Comparison of ENCODE assay signal across 23 mouse cellular contexts in the genomic region with DNA sequence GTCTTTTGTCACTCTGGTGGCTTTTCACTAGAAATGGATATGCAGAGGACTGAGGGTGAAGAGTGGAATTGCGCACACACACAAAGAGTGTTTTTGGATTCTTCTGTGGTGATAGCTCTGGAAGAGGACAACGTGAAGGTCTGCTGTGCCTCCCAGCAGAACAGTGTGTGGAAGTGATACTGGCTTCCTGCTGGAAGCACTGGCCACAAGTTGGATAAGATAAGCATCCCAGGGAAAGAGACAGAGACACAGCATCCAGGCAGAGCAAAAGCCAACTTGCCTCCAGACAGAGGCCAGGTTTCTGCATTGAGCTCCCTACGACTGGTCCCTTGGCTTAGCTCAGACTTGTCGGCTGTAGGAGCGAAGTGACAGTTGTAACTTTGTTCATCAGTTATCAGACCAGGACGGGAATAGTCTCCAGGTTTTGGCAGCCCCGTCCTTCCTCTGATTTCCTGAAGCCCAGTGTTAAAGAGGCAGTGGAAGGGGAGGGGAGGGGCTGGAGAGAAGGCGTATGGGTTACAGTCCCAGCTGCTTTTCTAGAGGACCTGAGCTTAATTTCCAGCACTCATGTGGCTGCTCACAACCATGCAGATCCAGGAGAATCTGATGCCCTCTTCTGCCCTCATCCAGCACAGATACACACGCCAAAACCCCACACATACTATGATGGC.
A peak's percentile ranks its signal among the peaks of the same experiment; 100 is the strongest.
DNase-seq lines count a peak whose midpoint lies in the region; ATAC-seq and TF ChIP-seq lines count a peak whose summit lies in the region.
"Had no signal": no experiment of that assay in that cellular context is flagged by ENCODE, and none has a peak within 500 bp of the region (broad histone marks: within the 10 kb centered on the region; RNA-seq: fewer than 3 reads in every experiment).

No protein-coding gene starts in this region.

- H3K4me1 ChIP-seq in lung, embryonic 14.5 days (ENCODE audit: insufficient read depth), result peaks cover 4% of the 10 kb centered on the region; the same call in 1 of the 2 replicates
- H3K4me1 ChIP-seq in heart, embryonic 12.5 days (replicated peaks), result peaks cover 19% of the 10 kb centered on the region
- H3K4me1 ChIP-seq: forebrain, embryonic 12.5 days; midbrain, embryonic 12.5 days had no signal

- no peaks in the 10 kb centered on the region for H3K36me3 ChIP-seq in lung, embryonic 14.5 days (ENCODE audit: insufficient read depth)
- no peaks in the 10 kb centered on the region for H3K36me3 ChIP-seq in heart, embryonic 12.5 days
- H3K36me3 ChIP-seq: embryonic facial prominence, embryonic 13.5 days; forebrain, embryonic 12.5 days; intestine, embryonic 15.5 days; limb, embryonic 10.5 days; midbrain, embryonic 12.5 days had no signal

- H3K9ac ChIP-seq in lung, embryonic 14.5 days, result no peak overlapping the region
- H3K9ac ChIP-seq in heart, embryonic 12.5 days, result no peak overlapping the region
- H3K9ac ChIP-seq: embryonic facial prominence, embryonic 13.5 days; forebrain, embryonic 12.5 days; intestine, embryonic 15.5 days; midbrain, embryonic 12.5 days had no signal

- H3K27me3 ChIP-seq in lung, embryonic 14.5 days (ENCODE audit: insufficient read depth, low read length), result no peaks in the 10 kb centered on the region
- no peaks in the 10 kb centered on the region for H3K27me3 ChIP-seq in heart, embryonic 12.5 days (replicated peaks)
- H3K27me3 ChIP-seq: embryonic facial prominence, embryonic 13.5 days; forebrain, embryonic 12.5 days; intestine, embryonic 15.5 days; midbrain, embryonic 12.5 days had no signal

- intact Hi-C loops in heart, postnatal 36 days (cut with DNase I), result no loop called here
- intact Hi-C loops in heart, postnatal 10 days (cut with DNase I), result no loop called here

- peak; percentile 23 to 29 for DNase-seq in heart, adult 18-20 months
- no peak for DNase-seq in heart, postnatal 36 days
- peak; percentile 47 for DNase-seq in lung, embryonic 14.5 days
- DNase-seq in lung, postnatal 14 days, result no peak
- DNase-seq in heart, postnatal 10 days, result peak; percentile 31 to 32
- no peak for DNase-seq in ovary, postnatal 36 days (ENCODE audit: low spot score)
- no peak for DNase-seq in spleen, postnatal 36 days (ENCODE audit: low spot score in 2 of 2)
- DNase-seq: adrenal gland, postnatal 25 days; cerebellum, adult 8-10 months; cerebellum, postnatal 36 days; embryo, embryonic 11 days; gastrocnemius, postnatal 25 days; kidney, adult 8-10 months; kidney, postnatal 14 days; right cerebral cortex, postnatal 14 days had no signal

- ATAC-seq in lung, embryonic 14.5 days (ENCODE audit: insufficient read depth), result 0 out of 2 replicates have a peak, but pooled peaks have one; percentile 35
- ATAC-seq in heart, embryonic 12.5 days (ENCODE audit: insufficient number of reproducible peaks, low FRiP score), result peak; percentile 76
- ATAC-seq: hindbrain, embryonic 16.5 days; intestine, embryonic 15.5 days had no signal

- H3K9me3 ChIP-seq in lung, embryonic 14.5 days (ENCODE audit: low read depth, low read length), result no peaks in the 10 kb centered on the region
- H3K9me3 ChIP-seq in heart, embryonic 12.5 days (replicated peaks), result no peaks in the 10 kb centered on the region
- H3K9me3 ChIP-seq: embryonic facial prominence, embryonic 13.5 days; forebrain, embryonic 12.5 days; intestine, embryonic 15.5 days; limb, embryonic 10.5 days; midbrain, embryonic 12.5 days had no signal

- no peak overlapping the region for H3K4me3 ChIP-seq in lung, embryonic 14.5 days (ENCODE audit: low read depth, low read length)
- no peak overlapping the region for H3K4me3 ChIP-seq in heart, embryonic 12.5 days
- H3K4me3 ChIP-seq: embryonic facial prominence, embryonic 13.5 days; erythroblast, embryonic 14.5 days; forebrain, embryonic 12.5 days; intestine, embryonic 15.5 days; limb, embryonic 10.5 days; midbrain, embryonic 12.5 days had no signal

- TF ChIP-seq CTCF in lung, embryonic 14.5 days (IDR thresholded peaks at IDR 0.05; ENCODE audit: low read depth), result no peak

- no peak overlapping the region for H3K4me2 ChIP-seq in lung, embryonic 14.5 days
- H3K4me2 ChIP-seq in heart, embryonic 12.5 days, result peak overlapping the region; percentile 23
- H3K4me2 ChIP-seq: embryonic facial prominence, embryonic 13.5 days; forebrain, embryonic 12.5 days; intestine, embryonic 15.5 days; midbrain, embryonic 12.5 days had no signal

- 47% methylated on average over 9 of the region's 9 CpGs for WGBS in lung, embryonic 14.5 days
- 15% methylated on average over 9 of the region's 9 CpGs for WGBS in heart, embryonic 12.5 days

- peak overlapping the region; percentile 52 for H3K27ac ChIP-seq in lung, embryonic 14.5 days (ENCODE audit: low read depth)
- H3K27ac ChIP-seq in heart, embryonic 12.5 days (ENCODE audit: poor library complexity, severe bottlenecking), result peak overlapping the region; percentile 51
- H3K27ac ChIP-seq: embryonic facial prominence, embryonic 13.5 days; forebrain, embryonic 12.5 days; intestine, embryonic 15.5 days; limb, embryonic 10.5 days; midbrain, embryonic 12.5 days had no signal

Comparison
In these comparisons a context has a peak if more than half of its experiments do, and no peak if none do; other contexts are left out.
1. DNase-seq: peak in heart, adult 18-20 months (2 of 2), lung, embryonic 14.5 days (single experiment) and heart, postnatal 10 days (2 of 2); none in heart, postnatal 36 days (0 of 2), lung, postnatal 14 days (single experiment), ovary, postnatal 36 days (single experiment) and spleen, postnatal 36 days (0 of 2).